Mouse (Mus musculus) forebrain, embryonic 16.5 days (tissue): Measurements from ENCODE around the gene Mlx. TPM values are rescaled to one million over a fixed set of nuclear protein-coding genes. Genes with fewer than 3 reads are reported as not detected.
A peak's percentile ranks its signal among the peaks of the same experiment; 100 is the strongest.

Experiments used
- ATAC-seq: fragments of 200-750 bp; cut with Nextera tagmentation; 2 replicates; pipeline ENCODE4 v1.8.0; 2017; ENCODE audit warnings: mild to moderate bottlenecking, moderate library complexity
- H3K27ac ChIP-seq: fragments of 300-500 bp; sonication (generic); 2 replicates; pipeline ENCODE4 v1.5.1; 2014; ENCODE audit warnings: low read length, control low read depth
- H3K27me3 ChIP-seq: fragments of 300-500 bp; sonication (generic); replicated peaks from 2 replicates; pipeline ENCODE4 v1.6.1; 2014; ENCODE audit warnings: low read length; ENCODE audit not compliant: control insufficient read depth, insufficient read depth
- H3K36me3 ChIP-seq: fragments of 300-500 bp; sonication (generic); 2 replicates; pipeline ENCODE4 v1.6.1; 2014; ENCODE audit not compliant: control insufficient read depth, insufficient read depth
- H3K4me1 ChIP-seq: fragments of 300-500 bp; sonication (generic); replicated peaks from 2 replicates; pipeline ENCODE4 v1.6.1; 2014; ENCODE audit warnings: low read length; ENCODE audit not compliant: control insufficient read depth, insufficient read depth
- H3K4me2 ChIP-seq: fragments of 300-500 bp; sonication (generic); 2 replicates; pipeline ENCODE4 v1.6.1; 2014; ENCODE audit warnings: mild to moderate bottlenecking, low read length, control low read depth
- H3K4me3 ChIP-seq: fragments of 300-500 bp; sonication (generic); replicated peaks from 2 replicates; pipeline ENCODE4 v1.5.1; 2014; ENCODE audit warnings: mild to moderate bottlenecking, low read length, control low read depth
- H3K9ac ChIP-seq: fragments of 300-500 bp; sonication (generic); replicated peaks from 2 replicates; pipeline ENCODE4 v1.6.1; 2014; ENCODE audit warnings: low read depth, low read length, control low read depth
- H3K9me3 ChIP-seq: fragments of 300-500 bp; sonication (generic); 2 replicates; pipeline ENCODE4 v1.6.1; 2016; ENCODE audit warnings: low read length; ENCODE audit not compliant: control insufficient read depth
- WGBS: fragments of 180-500 bp; shearing (Covaris S2); extraction: QIAGEN DNeasy Blood & Tissue Kit; methylation state at CpG from one replicate; pipeline ENCODE4 v1.1.7; 2014; 5-methylcytosine and 5-hydroxymethylcytosine counted together
- polyA plus RNA-seq: library from polyadenylated mRNA; unstranded; fragments of >200 nt; fragmentation: Nextera tagmentation; extraction: Ambion mirVana; gene quantifications from 2 replicates; pipeline ENCODE4 v1.2.1, GENCODE M21; 2015

Gene Mlx
- polyA plus RNA-seq, 1 experiment from 2014 or later, result 94.6 TPM

DNA sequence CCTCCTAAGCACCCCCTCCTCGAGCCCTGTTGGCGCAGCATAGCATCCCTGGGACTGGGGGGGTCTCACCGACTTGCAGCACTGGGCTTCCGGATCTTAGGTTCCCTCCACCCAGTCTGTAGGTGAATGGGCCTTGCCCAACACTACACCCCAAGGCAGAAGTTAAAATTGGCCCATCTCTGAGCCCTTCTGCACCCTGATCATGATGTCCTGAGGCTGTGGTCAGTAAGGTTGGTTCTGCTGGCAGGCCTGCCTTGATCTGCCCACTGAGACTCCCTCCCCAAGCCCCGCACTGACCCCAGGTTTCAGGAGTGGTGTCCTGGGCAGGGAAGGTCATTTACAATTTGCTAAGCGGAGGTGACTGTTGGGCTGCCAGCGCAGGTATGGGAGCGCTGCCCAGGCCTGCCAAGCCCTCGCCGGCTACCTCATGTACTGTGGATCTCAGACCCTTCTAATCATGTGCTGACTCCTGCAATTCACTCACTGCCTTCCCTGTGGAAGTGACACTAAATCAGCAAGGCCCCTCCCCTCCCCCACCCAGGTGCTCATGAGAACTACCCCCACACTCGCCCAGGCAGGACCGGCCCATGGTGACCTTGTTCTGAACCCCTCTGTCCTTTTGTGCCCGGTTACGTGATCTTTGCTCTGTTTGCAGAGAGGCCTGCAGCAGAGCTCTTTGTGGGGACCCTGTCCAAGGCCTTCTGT, 24.0 kb upstream of the Mlx start:
- no peaks in the 10 kb centered on the region for H3K9me3 ChIP-seq
- no peak for ATAC-seq
- peaks cover 11% of the 10 kb centered on the region for H3K4me1 ChIP-seq
- no peak overlapping the region for H3K4me2 ChIP-seq
- no peak overlapping the region for H3K9ac ChIP-seq
- no peaks in the 10 kb centered on the region for H3K27me3 ChIP-seq
- no peak overlapping the region for H3K4me3 ChIP-seq
- H3K36me3 ChIP-seq, result peaks cover 10% of the 10 kb centered on the region
- WGBS, result 82% methylated on average over 14 of the region's 14 CpGs
- H3K27ac ChIP-seq, result no peak overlapping the region

DNA sequence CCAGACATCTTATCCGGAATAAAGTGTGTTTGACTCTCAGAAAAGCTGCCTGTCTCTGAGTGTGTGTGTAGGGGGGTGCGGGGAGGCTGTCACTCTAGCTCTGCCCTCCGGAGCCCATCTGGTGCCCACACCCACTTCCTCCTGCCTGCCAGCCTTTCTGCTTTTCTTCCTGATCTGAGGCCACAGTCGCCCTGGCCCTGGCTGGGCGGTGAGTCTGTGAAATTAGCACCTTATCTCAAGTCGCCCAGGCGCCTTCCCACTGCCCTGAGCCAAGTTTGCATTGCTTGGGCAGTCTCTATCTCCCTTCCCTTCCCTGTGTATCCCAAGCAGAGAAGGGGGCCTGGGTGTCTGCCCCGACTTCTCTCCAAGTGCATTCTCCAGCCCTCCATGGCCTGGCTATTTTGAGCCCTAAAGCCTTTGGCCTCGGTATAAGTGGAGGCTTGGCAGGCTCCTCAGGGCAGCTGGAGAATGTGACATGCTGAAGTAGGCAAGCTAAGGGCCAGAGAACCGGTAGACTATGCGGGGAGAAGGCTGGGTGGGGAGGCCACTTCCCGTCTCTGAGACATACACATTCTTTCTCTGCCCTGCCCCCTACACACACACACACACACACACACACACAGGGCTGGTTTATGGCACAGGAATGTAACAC, 23.3 kb upstream of the Mlx start:
- peaks cover 7% of the 10 kb centered on the region for H3K36me3 ChIP-seq
- no peaks in the 10 kb centered on the region for H3K27me3 ChIP-seq
- H3K4me1 ChIP-seq, result peaks cover 11% of the 10 kb centered on the region
- no peak overlapping the region for H3K4me2 ChIP-seq
- H3K9me3 ChIP-seq, result no peaks in the 10 kb centered on the region
- 57% methylated on average over 12 of the region's 12 CpGs for WGBS
- peak overlapping the region; percentile 53 for H3K27ac ChIP-seq
- ATAC-seq, result peak; percentile 42; the same call in 1 of the 2 replicates
- H3K4me3 ChIP-seq, result no peak overlapping the region
- H3K9ac ChIP-seq, result no peak overlapping the region

DNA sequence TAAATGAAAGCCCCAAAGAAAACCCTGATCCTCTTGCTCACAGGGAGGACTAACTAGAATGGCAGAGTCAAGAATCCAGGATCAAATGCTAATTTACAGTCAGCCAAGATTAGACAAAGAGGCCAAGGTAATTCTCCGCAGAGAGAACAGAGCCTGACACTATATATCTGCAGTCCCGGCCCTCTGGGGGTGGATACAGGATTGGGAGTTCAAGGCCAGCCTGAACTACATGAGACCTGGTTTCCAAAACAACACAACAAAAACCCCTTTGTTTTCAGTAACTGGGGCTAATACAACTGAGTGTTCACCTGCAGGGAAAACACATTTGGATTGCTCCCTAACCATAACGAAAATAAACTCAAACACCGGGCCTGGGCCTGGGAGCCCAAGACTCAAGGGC, 22.6 kb upstream of the Mlx start:
- H3K27ac ChIP-seq, result no peak overlapping the region
- WGBS, result 81% methylated on average over 4 of the region's 4 CpGs

DNA sequence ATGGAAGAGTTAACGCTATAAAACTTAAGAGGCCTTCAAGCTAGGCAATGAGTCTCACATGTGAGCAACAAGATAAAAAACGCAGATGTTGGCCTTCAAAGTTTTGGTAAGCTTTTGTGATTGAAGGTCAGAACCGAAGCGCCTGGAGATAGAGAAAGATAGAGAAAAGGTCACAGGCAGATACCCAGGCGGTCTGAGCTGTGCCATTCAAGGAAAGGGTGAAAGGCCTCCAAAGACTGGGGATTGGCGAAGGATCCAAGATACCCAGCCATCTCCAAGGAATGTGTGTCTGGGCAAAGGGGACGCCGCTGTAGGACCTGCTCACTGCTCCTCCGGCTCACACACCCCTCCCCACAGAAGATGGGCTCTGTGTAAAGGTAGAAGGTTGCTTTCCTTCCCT, 22.1 kb upstream of the Mlx start:
- Histone ChIP-seq H3K4me1 (peaks cover 17% of the 10 kb centered on the region), H3K36me3 (peaks cover 6% of the 10 kb centered on the region; the same call in 1 of the 2 replicates), H3K27ac (no peak overlapping the region), H3K9ac (no peak overlapping the region), H3K4me3 (no peak overlapping the region), H3K4me2 (no peak overlapping the region), H3K27me3 (no peaks in the 10 kb centered on the region), H3K9me3 (no peaks in the 10 kb centered on the region)
- ATAC-seq, result no peak
- 93% methylated on average over 9 of the region's 9 CpGs for WGBS

More for the DNA sequence above, 22.6 kb upstream of the Mlx start:
- Histone ChIP-seq H3K4me3 (no peak overlapping the region), H3K4me1 (peaks cover 15% of the 10 kb centered on the region), H3K9me3 (no peaks in the 10 kb centered on the region), H3K4me2 (no peak overlapping the region), H3K27me3 (no peaks in the 10 kb centered on the region), H3K36me3 (peaks cover 6% of the 10 kb centered on the region; the same call in 1 of the 2 replicates), H3K9ac (no peak overlapping the region)
- ATAC-seq, result no peak

DNA sequence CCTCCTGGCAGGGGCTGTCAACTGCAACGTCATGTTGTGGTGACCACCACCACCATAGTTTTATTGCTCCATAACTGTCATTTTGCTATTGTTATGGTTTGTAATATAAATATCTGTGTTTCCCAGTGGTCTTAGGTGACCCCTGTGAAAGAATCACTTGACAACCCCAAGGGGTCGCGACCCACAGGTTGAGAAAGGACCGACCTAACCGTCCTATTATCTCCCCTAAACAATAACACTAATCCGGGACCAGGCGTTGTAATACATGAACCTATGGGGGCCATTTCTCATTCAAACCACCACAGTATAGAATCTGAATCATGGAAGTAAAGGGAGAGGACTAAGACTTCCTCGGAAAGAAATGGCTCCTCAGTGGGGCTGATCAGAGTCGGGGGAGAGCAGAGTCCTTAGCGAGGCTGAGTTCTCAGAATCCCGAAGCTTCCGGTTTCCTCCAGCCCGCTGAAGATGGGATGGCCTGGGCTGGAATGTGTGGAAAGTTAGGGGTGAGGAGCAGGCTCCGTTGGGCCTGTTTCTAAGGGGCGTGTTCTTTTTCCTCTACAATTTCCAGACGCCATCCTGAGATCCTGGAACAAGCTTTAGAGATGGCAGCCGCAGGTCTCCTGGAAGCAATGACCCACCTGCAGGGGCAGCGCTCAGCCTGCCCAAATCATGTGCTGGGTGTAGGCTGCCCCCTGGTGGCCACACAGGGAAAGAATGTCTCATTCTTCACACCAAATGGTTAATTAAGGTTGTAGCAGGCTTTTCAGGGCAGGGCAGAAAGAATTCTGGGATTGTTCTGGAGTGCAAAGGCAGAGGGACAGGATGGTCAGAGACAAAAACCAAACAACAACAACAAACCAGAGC, 20.3 kb upstream of the Mlx start:
- Histone ChIP-seq H3K4me2 (peak overlapping the region; percentile 48), H3K9ac (peak overlapping the region; percentile 14; the same call in 1 of the 2 replicates), H3K4me3 (peak overlapping the region; percentile 17), H3K27ac (no peak overlapping the region), H3K27me3 (no peaks in the 10 kb centered on the region), H3K4me1 (peaks cover 25% of the 10 kb centered on the region), H3K36me3 (peaks cover 6% of the 10 kb centered on the region; the same call in 1 of the 2 replicates), H3K9me3 (no peaks in the 10 kb centered on the region)
- WGBS, result 16% methylated on average over 18 of the region's 18 CpGs
- peak; percentile 29 for ATAC-seq

DNA sequence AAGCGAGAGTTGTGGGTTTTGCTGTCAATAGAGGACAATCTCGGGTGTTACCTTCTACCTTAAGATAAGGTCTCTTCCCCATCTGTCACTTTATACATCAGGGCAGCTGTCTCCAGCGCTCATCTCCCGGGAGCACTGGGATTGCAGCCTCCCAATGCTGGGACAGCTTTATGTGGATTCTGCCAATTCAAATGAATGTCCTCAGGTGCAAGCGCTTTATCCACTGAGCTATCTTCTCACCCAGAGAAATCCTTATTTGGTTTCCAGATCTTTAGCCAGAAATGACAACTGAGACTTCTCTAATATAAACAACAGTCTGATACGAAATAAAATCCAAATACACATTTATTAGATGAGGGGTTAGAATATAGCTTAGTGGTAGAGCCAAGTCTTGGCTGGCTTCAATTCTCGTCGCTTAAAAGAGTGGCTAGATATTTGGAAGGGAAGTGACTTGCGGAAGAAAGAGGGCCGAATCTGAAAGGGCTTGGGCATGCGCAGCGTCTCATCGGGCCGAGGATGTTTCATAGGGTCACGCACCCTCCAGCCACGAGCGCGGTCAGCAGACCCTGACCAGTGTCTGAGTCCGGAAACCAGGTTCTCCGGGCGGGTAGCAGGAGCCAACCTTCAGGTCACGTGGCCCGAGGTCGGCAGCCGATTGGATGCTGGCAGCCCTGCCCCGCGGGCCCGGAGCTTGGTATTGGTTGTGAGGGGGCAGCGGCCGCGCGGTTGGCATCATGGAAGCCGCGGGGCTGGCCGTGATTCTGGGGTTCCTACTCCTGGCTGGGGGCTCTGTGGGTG, 17.5 kb upstream of the Mlx start, which contains the start of gene Naglu:
TSS of gene Naglu (plus strand) at position 622 of the 798 bp plus-strand sequence.
- 5% methylated on average over 35 of the region's 35 CpGs for WGBS
- peak; percentile 91 for ATAC-seq
- Histone ChIP-seq H3K4me1 (peaks cover 22% of the 10 kb centered on the region), H3K36me3 (no peaks in the 10 kb centered on the region), H3K27ac (peak within 1 kb of the TSS; percentile 53), H3K9ac (peak within 1 kb of the TSS; percentile 88), H3K4me3 (peak within 1 kb of the TSS; percentile 76), H3K27me3 (no peaks in the 10 kb centered on the region), H3K4me2 (peak within 1 kb of the TSS; percentile 93), H3K9me3 (no peaks in the 10 kb centered on the region)

DNA sequence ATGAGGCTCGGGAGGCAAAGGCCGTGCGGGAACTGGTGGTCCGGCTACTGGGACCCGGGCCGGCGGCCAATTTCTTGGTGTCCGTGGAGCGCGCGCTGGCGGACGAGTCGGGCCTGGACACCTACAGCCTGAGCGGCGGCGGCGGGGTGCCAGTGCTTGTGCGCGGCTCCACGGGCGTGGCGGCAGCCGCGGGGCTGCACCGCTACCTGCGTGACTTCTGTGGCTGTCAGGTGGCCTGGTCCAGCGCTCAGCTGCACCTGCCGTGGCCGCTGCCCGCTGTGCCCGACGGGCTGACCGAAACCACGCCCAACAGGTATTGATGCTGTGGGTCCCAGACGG, 16.9 kb upstream of the Mlx start:
- H3K4me2 ChIP-seq, result peak overlapping the region; percentile 93
- no peaks in the 10 kb centered on the region for H3K27me3 ChIP-seq
- under 1% methylated on average over 36 of the region's 36 CpGs for WGBS
- H3K4me1 ChIP-seq, result peaks cover 22% of the 10 kb centered on the region
- peak overlapping the region; percentile 76 for H3K4me3 ChIP-seq
- no peaks in the 10 kb centered on the region for H3K9me3 ChIP-seq
- peak; percentile 59 for ATAC-seq
- no peaks in the 10 kb centered on the region for H3K36me3 ChIP-seq
- H3K27ac ChIP-seq, result peak overlapping the region; percentile 53; the same call in 1 of the 2 replicates
- H3K9ac ChIP-seq, result peak overlapping the region; percentile 88

DNA sequence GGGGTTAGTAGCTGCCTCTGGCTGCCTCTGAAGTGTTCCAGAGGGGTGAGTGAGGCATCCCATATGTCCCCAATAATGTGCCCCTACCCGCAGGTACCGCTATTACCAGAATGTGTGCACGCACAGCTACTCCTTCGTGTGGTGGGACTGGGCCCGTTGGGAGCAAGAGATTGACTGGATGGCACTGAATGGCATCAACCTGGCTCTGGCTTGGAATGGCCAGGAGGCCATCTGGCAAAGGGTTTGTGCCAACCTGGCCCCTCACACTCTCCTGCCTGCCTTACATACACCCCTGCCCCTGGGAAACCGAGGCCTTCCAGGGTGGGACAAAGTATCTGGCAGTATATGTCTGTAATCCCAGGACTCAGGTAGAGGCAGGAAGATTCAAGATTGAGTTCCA, 16.1 kb upstream of the Mlx start:
- WGBS, result 64% methylated on average over 6 of the region's 6 CpGs
- H3K27ac ChIP-seq, result no peak overlapping the region

More for the DNA sequence above, 16.1 kb upstream of the Mlx start:
- Histone ChIP-seq H3K4me3 (no peak overlapping the region), H3K36me3 (no peaks in the 10 kb centered on the region), H3K4me1 (peaks cover 22% of the 10 kb centered on the region), H3K4me2 (peak overlapping the region; percentile 93), H3K9me3 (no peaks in the 10 kb centered on the region), H3K27me3 (no peaks in the 10 kb centered on the region), H3K9ac (peak overlapping the region; percentile 88)
- ATAC-seq, result no peak
